Mouse (Mus musculus): ENCODE data around the gene Myh1. TPM values are rescaled to one million over a fixed set of nuclear protein-coding genes. Genes with fewer than 3 reads are reported as not detected.

Gene Myh1
- polyA plus RNA-seq, 1 experiment from 2014 or later, result 0.09 TPM

DNA sequence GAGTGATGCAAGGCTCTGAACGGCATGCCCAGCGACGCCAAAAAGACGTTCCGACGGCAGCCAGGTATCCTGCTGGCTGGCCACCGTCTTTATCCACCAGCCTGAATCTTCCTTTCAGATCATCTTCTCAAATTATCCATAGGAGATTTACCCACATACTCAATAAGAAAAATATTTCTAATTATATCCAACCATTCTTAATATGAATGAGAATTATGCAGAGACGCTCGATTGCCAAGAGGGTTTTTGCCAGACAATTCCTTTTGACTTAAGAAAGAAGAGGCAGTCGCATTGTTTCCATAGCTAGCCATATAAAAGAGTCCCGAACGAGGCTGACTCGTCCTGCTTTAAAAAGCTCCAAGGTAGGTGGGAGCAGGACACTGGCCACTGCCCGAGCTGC lies 29.1 kb upstream of the Myh1 start, which contains the start of gene Myh2:
Myh2 (plus strand) TSS at position 301 of the 400 bp plus-strand sequence.
- Histone ChIP-seq H3K9me3 (replicated peaks) (no peaks in the 10 kb centered on the region), H3K4me2 (no peak within 1 kb of the TSS), H3K4me1 (replicated peaks) (no peaks in the 10 kb centered on the region), H3K27me3 (no peaks in the 10 kb centered on the region), H3K9ac (no peak within 1 kb of the TSS), H3K4me3 (replicated peaks) (no peak within 1 kb of the TSS), H3K27ac (replicated peaks) (no peak within 1 kb of the TSS), H3K36me3 (replicated peaks) (no peaks in the 10 kb centered on the region)
- WGBS (ENCODE audit: insufficient replicate concordance), result 68% methylated on average over 14 of the region's 14 CpGs
- no peak for ATAC-seq (ENCODE audit: insufficient read depth)

GRCm38 (mm10) chr11:67172439-67172838 lies 27.4 kb upstream of the Myh1 start:
- H3K4me3 ChIP-seq (replicated peaks), result no peak overlapping the region
- H3K4me1 ChIP-seq (replicated peaks), result no peaks in the 10 kb centered on the region
- H3K27me3 ChIP-seq, result no peaks in the 10 kb centered on the region
- H3K27ac ChIP-seq (replicated peaks), result no peak overlapping the region
- H3K36me3 ChIP-seq (replicated peaks), result no peaks in the 10 kb centered on the region
- no peak overlapping the region for H3K9ac ChIP-seq
- H3K9me3 ChIP-seq (replicated peaks), result no peaks in the 10 kb centered on the region
- ATAC-seq (ENCODE audit: insufficient read depth), result no peak
- no peak overlapping the region for H3K4me2 ChIP-seq
- 55% methylated on average over 2 of the region's 2 CpGs for WGBS (ENCODE audit: insufficient replicate concordance)

- Histone ChIP-seq H3K4me1 (replicated peaks) (no peaks in the 10 kb centered on the region), H3K9ac (no peak overlapping the region), H3K9me3 (replicated peaks) (no peaks in the 10 kb centered on the region), H3K27me3 (no peaks in the 10 kb centered on the region), H3K27ac (replicated peaks) (no peak overlapping the region), H3K4me3 (replicated peaks) (no peak overlapping the region), H3K36me3 (replicated peaks) (no peaks in the 10 kb centered on the region), H3K4me2 (no peak overlapping the region)
- ATAC-seq (ENCODE audit: insufficient read depth), result no peak
- 26% methylated on average over 5 of the region's 5 CpGs for WGBS (ENCODE audit: insufficient replicate concordance)
Measured at GRCm38 (mm10) chr11:67176376-67176775, 23.5 kb upstream of the Myh1 start.

GRCm38 (mm10) chr11:67190316-67190715 lies 9.5 kb upstream of the Myh1 start:
- no peak overlapping the region for H3K9ac ChIP-seq
- H3K4me2 ChIP-seq, result no peak overlapping the region
- H3K4me1 ChIP-seq (replicated peaks), result no peaks in the 10 kb centered on the region
- 67% methylated on average over 10 of the region's 10 CpGs for WGBS (ENCODE audit: insufficient replicate concordance)
- no peak overlapping the region for H3K27ac ChIP-seq (replicated peaks)
- H3K36me3 ChIP-seq (replicated peaks), result no peaks in the 10 kb centered on the region
- no peaks in the 10 kb centered on the region for H3K9me3 ChIP-seq (replicated peaks)
- no peak overlapping the region for H3K4me3 ChIP-seq (replicated peaks)
- no peaks in the 10 kb centered on the region for H3K27me3 ChIP-seq
- ATAC-seq (ENCODE audit: insufficient read depth), result no peak

- Histone ChIP-seq H3K27me3 (no peaks in the 10 kb centered on the region), H3K4me3 (replicated peaks) (no peak overlapping the region), H3K36me3 (replicated peaks) (no peaks in the 10 kb centered on the region), H3K4me1 (replicated peaks) (no peaks in the 10 kb centered on the region), H3K27ac (replicated peaks) (no peak overlapping the region), H3K4me2 (no peak overlapping the region), H3K9ac (no peak overlapping the region), H3K9me3 (replicated peaks) (no peaks in the 10 kb centered on the region)
- 58% methylated on average over 2 of the region's 2 CpGs for WGBS (ENCODE audit: insufficient replicate concordance)
- no peak for ATAC-seq (ENCODE audit: insufficient read depth)
Measured at GRCm38 (mm10) chr11:67190814-67191213, 9.0 kb upstream of the Myh1 start.

- Histone ChIP-seq H3K9me3 (replicated peaks) (no peaks in the 10 kb centered on the region), H3K4me2 (no peak overlapping the region), H3K4me1 (replicated peaks) (no peaks in the 10 kb centered on the region), H3K27ac (replicated peaks) (no peak overlapping the region), H3K9ac (no peak overlapping the region), H3K36me3 (replicated peaks) (no peaks in the 10 kb centered on the region), H3K27me3 (no peaks in the 10 kb centered on the region), H3K4me3 (replicated peaks) (no peak overlapping the region)
- 75% methylated on average over 14 of the region's 14 CpGs for WGBS (ENCODE audit: insufficient replicate concordance)
- no peak for ATAC-seq (ENCODE audit: insufficient read depth)
Measured at GRCm38 (mm10) chr11:67191496-67191895, 8.4 kb upstream of the Myh1 start.

GRCm38 (mm10) chr11:67199321-67199720 lies 531 bp upstream of the Myh1 start:
- H3K9ac ChIP-seq, result no peak overlapping the region
- WGBS (ENCODE audit: insufficient replicate concordance), result 26% methylated on average over 1 of the region's 1 CpGs

GRCm38 (mm10) chr11:67204766-67205165 lies 4.9 kb downstream of the Myh1 start:
- H3K27me3 ChIP-seq, result no peaks in the 10 kb centered on the region
- no peaks in the 10 kb centered on the region for H3K4me1 ChIP-seq (replicated peaks)
- no peaks in the 10 kb centered on the region for H3K9me3 ChIP-seq (replicated peaks)
- no peak overlapping the region for H3K4me2 ChIP-seq
- 45% methylated on average over 3 of the region's 3 CpGs for WGBS (ENCODE audit: insufficient replicate concordance)
- no peak overlapping the region for H3K9ac ChIP-seq
- H3K4me3 ChIP-seq (replicated peaks), result no peak overlapping the region
- ATAC-seq (ENCODE audit: insufficient read depth), result no peak
- no peaks in the 10 kb centered on the region for H3K36me3 ChIP-seq (replicated peaks)
- no peak overlapping the region for H3K27ac ChIP-seq (replicated peaks)

More at GRCm38 (mm10) chr11:67199321-67199720, 531 bp upstream of the Myh1 start:
- no peaks in the 10 kb centered on the region for H3K27me3 ChIP-seq
- H3K4me1 ChIP-seq (replicated peaks), result no peaks in the 10 kb centered on the region
- no peak overlapping the region for H3K27ac ChIP-seq (replicated peaks)
- H3K9me3 ChIP-seq (replicated peaks), result no peaks in the 10 kb centered on the region
- H3K36me3 ChIP-seq (replicated peaks), result no peaks in the 10 kb centered on the region
- H3K4me2 ChIP-seq, result no peak overlapping the region
- no peak for ATAC-seq (ENCODE audit: insufficient read depth)
- no peak overlapping the region for H3K4me3 ChIP-seq (replicated peaks)

DNA sequence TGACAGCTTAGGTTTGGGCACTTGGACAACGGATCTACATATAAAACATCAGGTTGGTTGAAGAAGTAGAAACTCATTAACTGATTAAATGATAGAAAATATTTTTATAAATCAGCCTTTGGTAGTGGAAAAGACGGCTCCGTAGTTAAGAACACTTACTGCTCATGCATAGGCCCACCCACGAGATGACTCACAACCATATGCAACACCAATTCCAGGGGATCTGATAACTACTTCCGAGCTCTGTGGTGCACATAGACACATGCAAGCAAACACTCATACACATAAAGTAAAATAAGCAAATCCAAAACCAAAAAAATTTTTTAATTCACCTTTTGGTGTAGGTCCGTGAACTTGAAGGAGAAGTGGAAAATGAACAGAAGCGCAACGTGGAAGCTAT lies 22.0 kb downstream of the Myh1 start:
- no peaks in the 10 kb centered on the region for H3K4me1 ChIP-seq (replicated peaks)
- no peak overlapping the region for H3K4me2 ChIP-seq
- ATAC-seq (ENCODE audit: insufficient read depth), result no peak
- no peak overlapping the region for H3K27ac ChIP-seq (replicated peaks)
- H3K4me3 ChIP-seq (replicated peaks), result no peak overlapping the region
- H3K9ac ChIP-seq, result no peak overlapping the region
- WGBS (ENCODE audit: insufficient replicate concordance), result 74% methylated on average over 8 of the region's 8 CpGs
- no peaks in the 10 kb centered on the region for H3K36me3 ChIP-seq (replicated peaks)
- no peaks in the 10 kb centered on the region for H3K27me3 ChIP-seq
- H3K9me3 ChIP-seq (replicated peaks), result no peaks in the 10 kb centered on the region

DNA sequence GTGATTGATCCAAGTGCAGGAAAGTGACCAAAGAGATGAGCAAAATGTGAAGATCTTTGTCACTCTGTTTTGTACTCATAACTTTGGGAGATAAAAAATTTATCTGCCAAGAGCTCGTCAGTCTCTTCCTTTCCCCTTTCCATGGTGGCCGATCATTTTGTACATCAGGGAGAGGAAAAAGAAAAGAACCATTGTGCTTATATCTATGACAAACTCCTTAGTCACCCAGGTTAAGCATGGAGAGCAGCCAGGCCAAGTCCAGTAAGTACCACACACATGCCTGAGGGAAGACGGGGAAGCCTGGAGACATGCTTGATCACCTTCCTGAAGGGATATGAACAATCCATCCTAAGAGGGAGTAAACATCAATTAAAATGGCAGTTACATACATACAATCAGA lies 24.6 kb downstream of the Myh1 start:
- Histone ChIP-seq H3K27ac (replicated peaks) (no peak overlapping the region), H3K36me3 (replicated peaks) (no peaks in the 10 kb centered on the region), H3K9me3 (replicated peaks) (no peaks in the 10 kb centered on the region), H3K4me2 (no peak overlapping the region), H3K27me3 (no peaks in the 10 kb centered on the region), H3K9ac (no peak overlapping the region), H3K4me3 (replicated peaks) (no peak overlapping the region), H3K4me1 (replicated peaks) (no peaks in the 10 kb centered on the region)
- WGBS (ENCODE audit: insufficient replicate concordance), result 60% methylated on average over 3 of the region's 3 CpGs
- no peak for ATAC-seq (ENCODE audit: insufficient read depth)

DNA sequence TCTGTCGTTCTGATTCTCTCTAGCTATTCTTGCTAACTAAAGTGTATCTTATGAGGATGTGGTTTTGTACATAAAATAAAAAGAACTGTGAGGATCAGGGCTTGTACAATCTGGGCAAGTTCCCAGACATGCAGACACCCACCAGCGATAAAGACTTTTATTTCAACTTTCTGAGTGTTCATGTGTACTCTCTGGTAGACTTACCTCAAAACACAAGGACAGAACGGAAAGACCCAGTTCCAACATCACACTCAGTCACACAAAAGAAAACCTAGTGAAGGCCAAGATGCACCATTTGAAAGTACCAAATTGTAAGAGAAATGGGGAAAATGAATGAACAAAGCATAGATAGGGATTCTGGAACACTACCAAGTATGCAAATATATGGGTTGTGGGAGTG lies 28.9 kb downstream of the Myh1 start:
- Histone ChIP-seq H3K36me3 (replicated peaks) (no peaks in the 10 kb centered on the region), H3K9me3 (replicated peaks) (no peaks in the 10 kb centered on the region), H3K27ac (replicated peaks) (no peak overlapping the region), H3K4me3 (replicated peaks) (no peak overlapping the region), H3K27me3 (no peaks in the 10 kb centered on the region), H3K4me2 (no peak overlapping the region), H3K4me1 (replicated peaks) (no peaks in the 10 kb centered on the region), H3K9ac (no peak overlapping the region)
- 54% methylated on average over 3 of the region's 3 CpGs for WGBS (ENCODE audit: insufficient replicate concordance)
- no peak for ATAC-seq (ENCODE audit: insufficient read depth)

DNA sequence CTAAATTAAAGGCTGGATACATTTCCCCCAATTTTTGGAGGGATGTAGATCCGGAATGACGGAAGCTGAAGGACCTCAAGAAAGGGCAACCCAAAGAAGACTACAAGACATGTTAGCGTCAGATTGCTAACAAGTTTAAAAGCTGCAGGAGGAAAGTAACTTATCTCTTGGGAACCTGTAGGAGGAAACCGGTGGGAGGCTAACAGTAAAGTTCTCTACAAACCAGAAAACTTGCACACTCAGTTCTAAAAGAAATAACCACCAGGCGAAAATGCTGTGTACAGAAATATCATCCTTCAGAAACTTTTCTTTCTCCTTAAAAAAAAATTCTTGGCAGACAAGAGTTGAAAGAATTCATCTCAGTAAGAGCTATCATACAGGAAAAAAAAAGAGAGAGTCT lies 29.3 kb downstream of the Myh1 start:
- WGBS (ENCODE audit: insufficient replicate concordance), result 55% methylated on average over 5 of the region's 5 CpGs
- Histone ChIP-seq H3K9ac (no peak overlapping the region), H3K4me2 (no peak overlapping the region), H3K27me3 (no peaks in the 10 kb centered on the region), H3K4me1 (replicated peaks) (no peaks in the 10 kb centered on the region), H3K4me3 (replicated peaks) (no peak overlapping the region), H3K36me3 (replicated peaks) (no peaks in the 10 kb centered on the region), H3K27ac (replicated peaks) (no peak overlapping the region), H3K9me3 (replicated peaks) (no peaks in the 10 kb centered on the region)
- no peak for ATAC-seq (ENCODE audit: insufficient read depth)

All from liver, embryonic 15.5 days (tissue).